Mouse (Mus musculus) embryo, embryonic 10.5 days (tissue): Measurements from ENCODE around the gene Pram1.
A peak's percentile ranks its signal among the peaks of the same experiment; 100 is the strongest.
"Not testable (repeated sequence)": the region's sequence is repeated elsewhere in the genome, so short reads cannot be mapped to it uniquely, and the experiment has no call there.

Source experiments
- DNase-seq: peaks from one replicate; pipeline ENCODE4 v3.0.0-alpha.2; 2015; ENCODE audit warnings: low spot score

Gene Pram1

DNA sequence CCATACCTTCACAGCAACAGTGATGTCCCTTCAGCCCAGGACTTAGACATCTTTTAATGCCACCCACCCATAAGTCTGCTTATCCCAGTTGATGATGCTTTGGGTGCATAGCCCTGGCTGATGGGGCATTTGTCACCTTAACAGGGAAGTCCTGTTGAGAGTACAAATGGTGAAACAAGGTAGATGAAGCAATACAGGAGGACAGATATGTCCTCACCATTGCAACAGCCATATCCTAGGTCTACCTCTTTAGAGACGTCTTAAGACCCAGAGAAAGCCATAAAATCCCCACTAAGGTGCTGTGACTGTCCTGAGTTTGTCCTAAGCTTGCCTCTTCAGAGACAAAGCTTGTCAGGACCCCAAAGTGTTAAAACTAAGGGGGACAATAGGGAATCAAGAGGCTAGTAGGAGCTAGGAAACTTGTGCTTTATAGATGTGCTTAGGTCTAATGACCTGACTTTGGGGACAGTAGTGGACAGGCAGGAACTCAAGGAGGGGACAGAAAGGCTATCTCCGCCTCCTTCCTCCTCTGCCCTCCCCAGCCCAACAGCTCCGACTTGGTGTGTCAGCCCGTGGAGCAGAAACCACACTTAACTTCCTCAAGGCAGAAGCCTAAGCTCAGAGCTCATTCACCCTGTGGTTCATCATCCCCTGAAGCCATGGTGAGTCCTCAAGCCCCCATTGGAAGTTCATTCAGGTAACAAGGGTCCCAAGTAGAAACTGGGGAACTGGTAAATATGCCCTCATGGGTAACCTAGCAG, at the start of gene Pram1:
Gene Pram1 (plus strand): TSS at position 541 of the 761 bp plus-strand sequence.
- DNase-seq, result no peak

GRCm38 (mm10) chr17:33597271-33597670, 40.6 kb upstream of the Pram1 start:
- no peak for DNase-seq

DNA sequence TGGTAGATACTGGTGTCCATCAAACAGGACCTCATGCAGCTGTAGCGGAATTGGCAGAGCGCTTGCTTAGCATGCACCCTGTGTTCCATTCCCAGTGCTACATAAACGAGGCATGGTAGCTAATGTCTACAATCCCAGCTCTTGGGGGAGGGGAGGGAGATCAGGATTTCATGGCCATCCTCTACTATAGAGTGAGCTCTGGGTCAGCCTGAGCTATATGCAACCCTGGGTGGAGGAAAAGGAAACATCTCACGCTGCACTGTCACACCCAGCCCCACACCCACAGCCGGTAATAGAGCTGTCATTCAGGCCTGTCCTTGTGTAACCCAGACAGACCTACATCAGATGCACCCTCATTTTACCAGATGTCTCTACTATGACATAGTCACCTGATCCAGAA, 39.4 kb upstream of the Pram1 start:
- no peak for DNase-seq

- DNase-seq, result no peak
Measured at GRCm38 (mm10) chr17:33599836-33600475, 37.9 kb upstream of the Pram1 start.

GRCm38 (mm10) chr17:33600831-33601230, 37.0 kb upstream of the Pram1 start:
- DNase-seq, result no peak

GRCm38 (mm10) chr17:33601947-33602346, 35.9 kb upstream of the Pram1 start:
- no peak for DNase-seq

GRCm38 (mm10) chr17:33607273-33607672, 30.6 kb upstream of the Pram1 start:
- DNase-seq, result no peak

DNA sequence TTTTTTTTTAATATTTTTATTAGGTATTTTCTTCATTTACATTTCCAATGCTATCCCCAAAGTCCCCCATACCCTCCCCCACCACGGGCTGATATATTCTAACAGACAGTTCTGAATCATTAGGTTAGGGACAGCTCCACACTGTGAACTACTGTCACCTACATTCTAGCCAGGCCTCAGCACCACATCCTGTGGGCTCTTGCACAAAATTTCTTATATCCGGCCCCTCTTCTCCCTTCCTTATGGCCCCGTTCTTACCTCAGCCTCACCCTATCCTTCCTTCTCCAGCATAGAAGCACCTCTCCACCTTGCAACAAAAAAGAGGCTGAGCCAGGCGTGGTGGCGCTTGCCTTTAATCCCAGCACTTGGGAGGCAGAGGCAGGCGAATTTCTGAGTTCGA, 27.3 kb upstream of the Pram1 start:
- DNase-seq, result no peak

DNA sequence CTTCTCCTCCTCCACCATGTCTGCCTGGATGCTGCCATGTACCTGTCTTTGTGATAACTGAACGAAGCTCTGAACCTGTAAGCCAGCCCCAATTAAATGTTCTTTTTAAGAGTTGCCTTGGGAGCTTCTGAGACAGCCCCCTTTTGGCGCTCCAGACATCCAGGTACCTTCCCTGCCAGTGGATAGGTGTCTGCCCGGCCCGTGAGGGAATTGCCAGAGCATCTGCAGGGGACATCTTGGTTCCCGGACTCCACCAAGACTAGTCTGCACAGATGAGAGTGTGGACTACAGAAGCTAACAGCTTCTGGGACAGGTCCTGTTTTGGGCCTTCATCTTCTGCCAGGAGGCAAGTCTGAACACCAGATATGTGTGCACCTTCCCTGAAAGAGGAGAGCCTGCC, 24.1 kb upstream of the Pram1 start:
- not testable (repeated sequence) for DNase-seq

GRCm38 (mm10) chr17:33627281-33627680, 10.6 kb upstream of the Pram1 start:
- DNase-seq, result no peak

GRCm38 (mm10) chr17:33628621-33629486, 9.0 kb upstream of the Pram1 start, which contains the start of gene Zfp414:
TSS of gene Zfp414 (plus strand) at chr17:33629090.
- DNase-seq, result peak; percentile 98

- no peak for DNase-seq
Measured at GRCm38 (mm10) chr17:33629487-33630125, 8.2 kb upstream of the Pram1 start.

- DNase-seq, result no peak
Measured at GRCm38 (mm10) chr17:33630171-33630895, 7.5 kb upstream of the Pram1 start.

DNA sequence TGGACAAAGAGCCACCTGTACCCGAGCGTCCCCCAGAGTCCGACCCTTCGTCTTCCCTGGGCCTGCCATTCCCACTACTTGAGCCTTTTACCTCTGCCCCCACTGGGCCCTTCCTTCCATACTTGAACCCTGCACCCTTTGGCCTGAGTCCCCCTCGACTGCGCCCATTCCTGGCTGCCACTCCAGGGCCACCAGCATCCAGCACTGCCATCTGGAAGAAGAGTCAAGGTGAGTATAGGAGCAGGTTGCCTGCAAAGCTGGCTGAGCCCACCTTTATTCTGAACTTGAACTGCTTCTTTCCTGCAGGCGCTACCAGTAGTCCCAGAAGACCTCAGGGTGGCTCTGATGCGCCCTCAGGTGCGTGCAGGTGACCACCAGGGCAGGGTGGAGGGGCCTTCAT, 6.6 kb upstream of the Pram1 start:
- DNase-seq, result no peak

DNA sequence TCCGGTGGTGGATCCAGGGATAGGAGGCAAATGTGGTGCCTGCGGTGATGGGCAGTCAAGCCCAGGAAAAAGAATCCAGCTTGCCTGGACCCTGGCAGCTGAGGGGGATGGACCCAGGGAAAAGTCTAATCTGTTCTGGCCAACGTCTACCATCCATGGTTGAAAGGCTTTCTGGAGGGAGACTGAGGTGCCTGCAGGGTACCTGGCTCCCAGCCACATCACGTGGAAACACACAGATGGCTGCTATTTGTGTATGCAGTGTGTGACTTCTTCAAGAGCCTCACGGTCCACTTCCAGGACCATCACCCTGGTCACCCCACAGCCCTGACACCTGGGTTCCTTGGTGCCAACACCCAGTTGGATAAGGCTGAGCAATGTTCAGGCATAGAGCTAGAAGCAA, 6.1 kb upstream of the Pram1 start:
- DNase-seq, result no peak

DNA sequence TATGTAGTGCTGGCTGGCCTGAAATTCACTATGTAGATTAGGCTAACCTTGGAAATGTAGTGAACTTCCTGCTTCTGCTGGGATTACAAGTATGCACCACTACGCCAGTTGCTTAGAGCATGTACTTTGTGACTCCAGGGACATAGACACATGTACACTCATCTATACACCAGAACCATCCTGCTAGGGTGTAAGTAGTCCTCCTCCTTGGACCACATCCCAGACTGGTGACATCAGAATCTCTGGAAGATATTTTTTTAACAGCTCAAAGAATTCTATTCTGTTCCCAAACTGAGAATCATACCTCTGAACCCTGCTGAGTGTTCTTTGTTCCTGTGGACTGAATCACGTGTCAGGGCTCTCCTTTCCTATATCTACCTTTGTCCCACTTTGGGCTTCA, 818 bp upstream of the Pram1 start:
- no peak for DNase-seq

GRCm38 (mm10) chr17:33639743-33640142, 1.9 kb downstream of the Pram1 start:
- no peak for DNase-seq

- DNase-seq, result no peak
Measured at GRCm38 (mm10) chr17:33644068-33644467, 6.2 kb downstream of the Pram1 start.

DNA sequence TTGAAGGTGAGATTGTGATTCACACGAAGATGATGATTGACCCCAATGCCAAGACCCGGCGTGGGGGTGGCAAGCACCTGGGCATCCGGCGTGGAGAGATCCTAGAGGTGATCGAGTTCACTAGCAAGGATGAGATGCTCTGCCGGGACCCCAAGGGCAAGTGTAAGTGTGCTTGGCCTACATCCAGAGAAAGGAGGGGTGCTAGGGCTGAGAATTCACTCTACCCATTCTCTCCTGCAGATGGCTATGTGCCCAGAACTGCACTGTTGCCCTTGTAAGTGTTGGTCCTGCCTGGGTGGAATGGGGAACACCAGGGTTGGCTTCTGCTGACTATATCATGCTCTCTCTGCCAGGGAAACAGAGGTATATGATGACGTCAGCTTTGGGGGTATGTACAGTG, 7.2 kb downstream of the Pram1 start:
- no peak for DNase-seq

DNA sequence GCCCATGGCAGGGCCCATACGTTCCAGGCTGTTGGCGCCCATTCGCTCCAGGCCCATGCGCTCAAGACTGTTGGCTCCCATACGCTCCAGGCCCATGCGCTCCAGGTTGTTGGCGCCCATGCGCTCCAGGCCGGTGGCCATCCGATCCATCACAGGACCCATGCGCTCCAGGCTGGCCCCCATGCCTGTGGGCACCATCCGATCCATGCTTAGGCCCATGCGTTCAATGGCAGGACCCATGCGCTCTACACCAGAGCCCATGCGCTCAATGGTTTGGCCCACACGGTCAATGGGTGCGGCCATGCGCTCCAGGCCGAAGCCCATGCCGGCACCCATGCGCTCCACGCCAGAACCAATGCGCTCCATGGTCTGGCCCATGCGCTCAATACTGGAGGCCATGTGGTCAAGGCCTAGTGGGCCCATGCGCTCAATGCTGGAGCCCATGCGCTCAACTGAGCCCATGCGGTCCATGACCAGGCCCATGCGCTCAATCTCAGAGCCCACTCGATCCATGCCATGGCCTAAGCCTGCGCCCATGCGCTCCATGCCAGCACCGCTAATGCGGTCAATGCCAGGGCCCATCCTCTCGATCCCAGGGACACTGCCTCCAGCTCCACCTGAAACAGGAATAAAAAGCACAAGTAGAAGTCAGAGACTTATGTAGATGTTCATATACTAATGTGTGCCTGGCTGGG, 12.1 kb downstream of the Pram1 start:
- no peak for DNase-seq

DNA sequence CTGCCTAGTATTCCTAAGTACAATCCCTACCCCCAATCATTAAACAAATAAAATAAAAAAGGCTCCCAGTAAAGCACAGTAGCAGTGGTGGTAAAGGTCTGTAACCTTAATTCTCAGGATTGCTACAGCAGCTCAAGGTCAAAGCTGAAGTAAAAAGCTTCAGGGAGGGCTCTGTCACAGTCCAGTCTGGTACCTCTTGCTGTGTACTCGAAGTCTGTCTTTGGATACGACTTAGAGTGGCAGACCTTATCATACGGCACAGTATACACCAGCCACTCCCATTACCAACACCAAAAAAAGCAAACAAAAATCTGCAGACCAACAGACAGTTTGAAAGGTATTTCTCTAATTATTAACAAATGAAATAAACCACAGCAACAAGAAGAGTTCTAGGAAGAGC, 29.0 kb downstream of the Pram1 start:
- no peak for DNase-seq
